Mouse (Mus musculus) limb, embryonic 13.5 days (tissue): Measurements from ENCODE around the gene Hhipl1. TPM values are rescaled to one million over a fixed set of nuclear protein-coding genes. Genes with fewer than 3 reads are reported as not detected.
A peak's percentile ranks its signal among the peaks of the same experiment; 100 is the strongest.

Experiments
- ATAC-seq: fragments of 200-750 bp; cut with Nextera tagmentation; 2 replicates; pipeline ENCODE4 v1.8.0; 2017; ENCODE audit warnings: low read depth, moderate number of reproducible peaks, moderate TSS enrichment; ENCODE audit not compliant: low FRiP score
- H3K27ac ChIP-seq: fragments of 300-500 bp; sonication (generic); 2 replicates; pipeline ENCODE4 v1.5.1; 2015; ENCODE audit warnings: inconsistent platforms, mild to moderate bottlenecking, moderate library complexity
- H3K27me3 ChIP-seq: fragments of 300-500 bp; sonication (generic); 2 replicates; pipeline ENCODE4 v1.6.1; 2015; ENCODE audit warnings: mild to moderate bottlenecking, inconsistent platforms
- H3K36me3 ChIP-seq: fragments of 300-500 bp; sonication (generic); 2 replicates; pipeline ENCODE4 v1.6.1; 2015; ENCODE audit warnings: inconsistent platforms, mild to moderate bottlenecking, moderate library complexity
- H3K4me1 ChIP-seq: fragments of 300-500 bp; sonication (generic); 2 replicates; pipeline ENCODE4 v1.6.1; 2015; ENCODE audit warnings: inconsistent platforms
- H3K4me2 ChIP-seq: fragments of 300-500 bp; sonication (generic); replicated peaks from 2 replicates; pipeline ENCODE4 v1.6.1; 2015; ENCODE audit warnings: inconsistent platforms, mild to moderate bottlenecking, moderate library complexity
- H3K4me3 ChIP-seq: fragments of 300-500 bp; sonication (generic); 2 replicates; pipeline ENCODE4 v1.5.1; 2015; ENCODE audit warnings: moderate library complexity, mild to moderate bottlenecking, inconsistent platforms
- H3K9ac ChIP-seq: fragments of 300-500 bp; sonication (generic); 2 replicates; pipeline ENCODE4 v1.6.1; 2015; ENCODE audit warnings: mild to moderate bottlenecking, inconsistent platforms
- H3K9me3 ChIP-seq: fragments of 300-500 bp; sonication (generic); 2 replicates; pipeline ENCODE4 v1.6.1; 2016; ENCODE audit warnings: inconsistent platforms
- WGBS: fragments of 180-500 bp; shearing (Covaris S2); methylation state at CpG from one replicate; pipeline ENCODE4 v1.1.7; 2015; 5-methylcytosine and 5-hydroxymethylcytosine counted together
- polyA plus RNA-seq: library from polyadenylated mRNA; unstranded; fragments of >200 nt; fragmentation: Nextera tagmentation; extraction: Ambion mirVana; gene quantifications from 2 replicates; pipeline ENCODE4 v1.2.1, GENCODE M21; 2015

The Hhipl1 gene
- polyA plus RNA-seq, 1 experiment from 2014 or later: 1.1 TPM

- no peaks in the 10 kb centered on the region for H3K36me3 ChIP-seq
- H3K4me1 ChIP-seq: peaks cover 21% of the 10 kb centered on the region
- H3K4me2 ChIP-seq: peak overlapping the region; percentile 99; the same call in 1 of the 2 replicates
- ATAC-seq: no peak
- H3K27me3 ChIP-seq: peaks cover 57% of the 10 kb centered on the region
- no peak overlapping the region for H3K27ac ChIP-seq
- no peaks in the 10 kb centered on the region for H3K9me3 ChIP-seq
- H3K9ac ChIP-seq: no peak overlapping the region
- 69% methylated on average over 8 of the region's 8 CpGs for WGBS
- H3K4me3 ChIP-seq: peak overlapping the region; percentile 53; the same call in 1 of the 2 replicates
Observed at GRCm38 (mm10) chr12:108305172-108305571, 898 bp upstream of the Hhipl1 start.

- Histone ChIP-seq H3K4me1 (peaks cover 11% of the 10 kb centered on the region), H3K9me3 (no peaks in the 10 kb centered on the region), H3K27ac (no peak overlapping the region), H3K36me3 (no peaks in the 10 kb centered on the region), H3K4me3 (no peak overlapping the region), H3K4me2 (0 out of 2 replicates have a peak overlapping the region, but pooled peaks have one; percentile 99), H3K27me3 (peaks cover 57% of the 10 kb centered on the region), H3K9ac (no peak overlapping the region)
- ATAC-seq: no peak
- 26% methylated on average over 14 of the region's 14 CpGs for WGBS
Observed at GRCm38 (mm10) chr12:108307553-108307952, 1.5 kb downstream of the Hhipl1 start.

GRCm38 (mm10) chr12:108308363-108308856 is 2.3 kb downstream of the Hhipl1 start:
- Histone ChIP-seq H3K4me3 (no peak overlapping the region), H3K36me3 (no peaks in the 10 kb centered on the region), H3K27ac (no peak overlapping the region), H3K4me2 (no peak overlapping the region; the same call in 1 of the 2 replicates), H3K4me1 (peaks cover 11% of the 10 kb centered on the region), H3K9ac (no peak overlapping the region), H3K27me3 (peaks cover 53% of the 10 kb centered on the region), H3K9me3 (no peaks in the 10 kb centered on the region)
- 83% methylated on average over 16 of the region's 16 CpGs for WGBS
- ATAC-seq: no peak

GRCm38 (mm10) chr12:108309116-108309794 is 3.2 kb downstream of the Hhipl1 start:
- H3K4me2 ChIP-seq: no peak overlapping the region

GRCm38 (mm10) chr12:108310041-108310440 is 4.0 kb downstream of the Hhipl1 start:
- 78% methylated on average over 4 of the region's 4 CpGs for WGBS
- Histone ChIP-seq H3K4me1 (peaks cover 11% of the 10 kb centered on the region), H3K27ac (no peak overlapping the region), H3K9me3 (no peaks in the 10 kb centered on the region), H3K36me3 (no peaks in the 10 kb centered on the region), H3K9ac (no peak overlapping the region), H3K4me2 (no peak overlapping the region), H3K4me3 (no peak overlapping the region), H3K27me3 (peaks cover 44% of the 10 kb centered on the region)
- no peak for ATAC-seq

More at GRCm38 (mm10) chr12:108309116-108309794, 3.2 kb downstream of the Hhipl1 start:
- Histone ChIP-seq H3K9ac (no peak overlapping the region), H3K36me3 (no peaks in the 10 kb centered on the region), H3K4me1 (peaks cover 11% of the 10 kb centered on the region), H3K27me3 (peaks cover 47% of the 10 kb centered on the region), H3K27ac (no peak overlapping the region), H3K9me3 (no peaks in the 10 kb centered on the region), H3K4me3 (no peak overlapping the region)
- no peak for ATAC-seq
- 53% methylated on average over 7 of the region's 8 CpGs for WGBS

- 78% methylated on average over 7 of the region's 7 CpGs for WGBS
- H3K27ac ChIP-seq: no peak overlapping the region
- no peaks in the 10 kb centered on the region for H3K36me3 ChIP-seq
- H3K27me3 ChIP-seq: peaks cover 39% of the 10 kb centered on the region
- H3K4me2 ChIP-seq: no peak overlapping the region
- H3K4me1 ChIP-seq: peaks cover 9% of the 10 kb centered on the region
- no peaks in the 10 kb centered on the region for H3K9me3 ChIP-seq
- H3K4me3 ChIP-seq: no peak overlapping the region
- H3K9ac ChIP-seq: no peak overlapping the region
- no peak for ATAC-seq
Observed at GRCm38 (mm10) chr12:108310456-108311027, 4.5 kb downstream of the Hhipl1 start.

- no peak overlapping the region for H3K4me3 ChIP-seq
- no peaks in the 10 kb centered on the region for H3K9me3 ChIP-seq
- no peak overlapping the region for H3K9ac ChIP-seq
- WGBS: 93% methylated on average over 27 of the region's 27 CpGs
- H3K4me2 ChIP-seq: no peak overlapping the region
- 0 out of 2 replicates have a peak, but pooled peaks cover 3% of the 10 kb centered on the region for H3K4me1 ChIP-seq
- H3K27ac ChIP-seq: no peak overlapping the region
- no peaks in the 10 kb centered on the region for H3K36me3 ChIP-seq
- no peak for ATAC-seq
- H3K27me3 ChIP-seq: peaks cover 39% of the 10 kb centered on the region
Observed at GRCm38 (mm10) chr12:108311741-108312290, 5.7 kb downstream of the Hhipl1 start.

GRCm38 (mm10) chr12:108312432-108312851 is 6.4 kb downstream of the Hhipl1 start:
- H3K4me2 ChIP-seq: no peak overlapping the region
- no peak overlapping the region for H3K4me3 ChIP-seq
- peaks cover 7% of the 10 kb centered on the region; the same call in 1 of the 2 replicates for H3K4me1 ChIP-seq
- H3K27me3 ChIP-seq: peaks cover 39% of the 10 kb centered on the region
- H3K27ac ChIP-seq: no peak overlapping the region
- no peaks in the 10 kb centered on the region for H3K36me3 ChIP-seq
- no peak for ATAC-seq
- H3K9ac ChIP-seq: no peak overlapping the region
- H3K9me3 ChIP-seq: no peaks in the 10 kb centered on the region
- 35% methylated on average over 6 of the region's 6 CpGs for WGBS

GRCm38 (mm10) chr12:108313244-108313772 is 7.2 kb downstream of the Hhipl1 start:
- Histone ChIP-seq H3K4me1 (peaks cover 9% of the 10 kb centered on the region), H3K9me3 (no peaks in the 10 kb centered on the region), H3K36me3 (no peaks in the 10 kb centered on the region), H3K27ac (no peak overlapping the region), H3K4me3 (no peak overlapping the region), H3K4me2 (no peak overlapping the region), H3K27me3 (peaks cover 39% of the 10 kb centered on the region), H3K9ac (no peak overlapping the region)
- no peak for ATAC-seq
- 79% methylated on average over 1 of the region's 1 CpGs for WGBS

GRCm38 (mm10) chr12:108315818-108316217 is 9.7 kb downstream of the Hhipl1 start:
- Histone ChIP-seq H3K9me3 (no peaks in the 10 kb centered on the region), H3K27me3 (peaks cover 58% of the 10 kb centered on the region)
- 49% methylated on average over 10 of the region's 10 CpGs for WGBS

GRCm38 (mm10) chr12:108316655-108317054 is 10.6 kb downstream of the Hhipl1 start:
- no peak overlapping the region for H3K27ac ChIP-seq
- peaks cover 13% of the 10 kb centered on the region for H3K4me1 ChIP-seq
- H3K4me2 ChIP-seq: no peak overlapping the region
- 34% methylated on average over 6 of the region's 6 CpGs for WGBS
- H3K4me3 ChIP-seq: no peak overlapping the region
- H3K9ac ChIP-seq: no peak overlapping the region
- H3K9me3 ChIP-seq: no peaks in the 10 kb centered on the region
- H3K36me3 ChIP-seq: no peaks in the 10 kb centered on the region
- ATAC-seq: no peak
- H3K27me3 ChIP-seq: peaks cover 65% of the 10 kb centered on the region

More at GRCm38 (mm10) chr12:108315818-108316217, 9.7 kb downstream of the Hhipl1 start:
- H3K9ac ChIP-seq: no peak overlapping the region
- H3K36me3 ChIP-seq: no peaks in the 10 kb centered on the region
- H3K4me2 ChIP-seq: no peak overlapping the region
- no peak for ATAC-seq
- H3K4me3 ChIP-seq: no peak overlapping the region
- peaks cover 13% of the 10 kb centered on the region for H3K4me1 ChIP-seq
- H3K27ac ChIP-seq: no peak overlapping the region

GRCm38 (mm10) chr12:108317201-108317738 is 11.2 kb downstream of the Hhipl1 start:
- 10% methylated on average over 9 of the region's 9 CpGs for WGBS
- H3K36me3 ChIP-seq: no peaks in the 10 kb centered on the region
- H3K4me1 ChIP-seq: peaks cover 13% of the 10 kb centered on the region
- H3K4me2 ChIP-seq: no peak overlapping the region
- no peak overlapping the region for H3K4me3 ChIP-seq
- peaks cover 70% of the 10 kb centered on the region for H3K27me3 ChIP-seq
- H3K9me3 ChIP-seq: no peaks in the 10 kb centered on the region
- no peak overlapping the region for H3K9ac ChIP-seq
- no peak overlapping the region for H3K27ac ChIP-seq
- ATAC-seq: no peak
